Mouse (Mus musculus): ENCODE results near the gene Vav3. TPM values are rescaled to one million over a fixed set of nuclear protein-coding genes. Genes with fewer than 3 reads are reported as not detected.

Gene Vav3
- polyA plus RNA-seq, 1 experiment from 2014 or later: 18.4 TPM

GRCm38 (mm10) chr3:109671716-109672115, 331.3 kb downstream of the Vav3 start:
- Histone ChIP-seq H3K4me2 (no peak overlapping the region), H3K27ac (ENCODE audit: low read depth, low read length) (no peak overlapping the region), H3K4me1 (ENCODE audit: control insufficient read depth, insufficient read depth, low read length) (no peaks in the 10 kb centered on the region), H3K9me3 (ENCODE audit: control insufficient read depth, low read length) (no peaks in the 10 kb centered on the region), H3K4me3 (ENCODE audit: low read depth, low read length) (no peak overlapping the region), H3K27me3 (ENCODE audit: control insufficient read depth, insufficient read depth, low read length) (no peaks in the 10 kb centered on the region), H3K9ac (ENCODE audit: low read length) (no peak overlapping the region), H3K36me3 (ENCODE audit: control insufficient read depth, insufficient read depth, low read length) (no peaks in the 10 kb centered on the region)
- no peak for DNase-seq (ENCODE audit: low spot score, missing footprints)
- ATAC-seq (ENCODE audit: low FRiP score): no peak
- WGBS: 98% methylated on average over 4 of the region's 4 CpGs

- DNase-seq (ENCODE audit: low spot score, missing footprints) (no peak), ATAC-seq (ENCODE audit: low FRiP score) (no peak)
- Histone ChIP-seq H3K4me2 (no peak overlapping the region), H3K4me3 (ENCODE audit: low read depth, low read length) (no peak overlapping the region), H3K4me1 (ENCODE audit: control insufficient read depth, insufficient read depth, low read length) (no peaks in the 10 kb centered on the region), H3K36me3 (ENCODE audit: control insufficient read depth, insufficient read depth, low read length) (no peaks in the 10 kb centered on the region), H3K27ac (ENCODE audit: low read depth, low read length) (no peak overlapping the region), H3K27me3 (ENCODE audit: control insufficient read depth, insufficient read depth, low read length) (no peaks in the 10 kb centered on the region), H3K9ac (ENCODE audit: low read length) (no peak overlapping the region), H3K9me3 (ENCODE audit: control insufficient read depth, low read length) (no peaks in the 10 kb centered on the region)
- 98% methylated on average over 1 of the region's 1 CpGs for WGBS
These were observed 332.5 kb downstream of the Vav3 start for GRCm38 (mm10) chr3:109672925-109673324.

GRCm38 (mm10) chr3:109680281-109680680, 339.8 kb downstream of the Vav3 start:
- Histone ChIP-seq H3K27me3 (ENCODE audit: control insufficient read depth, insufficient read depth, low read length) (no peaks in the 10 kb centered on the region), H3K4me2 (no peak overlapping the region), H3K9ac (ENCODE audit: low read length) (no peak overlapping the region), H3K9me3 (ENCODE audit: control insufficient read depth, low read length) (no peaks in the 10 kb centered on the region), H3K36me3 (ENCODE audit: control insufficient read depth, insufficient read depth, low read length) (no peaks in the 10 kb centered on the region), H3K27ac (ENCODE audit: low read depth, low read length) (no peak overlapping the region), H3K4me1 (ENCODE audit: control insufficient read depth, insufficient read depth, low read length) (no peaks in the 10 kb centered on the region), H3K4me3 (ENCODE audit: low read depth, low read length) (no peak overlapping the region)
- WGBS: 82% methylated on average over 2 of the region's 2 CpGs
- DNase-seq (ENCODE audit: low spot score, missing footprints): no peak
- ATAC-seq (ENCODE audit: low FRiP score): no peak

GRCm38 (mm10) chr3:109681863-109682262, 341.4 kb downstream of the Vav3 start:
- no peaks in the 10 kb centered on the region for H3K36me3 ChIP-seq (ENCODE audit: control insufficient read depth, insufficient read depth, low read length)
- ATAC-seq (ENCODE audit: low FRiP score): no peak
- H3K9me3 ChIP-seq (ENCODE audit: control insufficient read depth, low read length): no peaks in the 10 kb centered on the region
- no peak overlapping the region for H3K4me3 ChIP-seq (ENCODE audit: low read depth, low read length)
- H3K4me1 ChIP-seq (ENCODE audit: control insufficient read depth, insufficient read depth, low read length): no peaks in the 10 kb centered on the region
- WGBS: 87% methylated on average over 5 of the region's 5 CpGs
- no peak overlapping the region for H3K27ac ChIP-seq (ENCODE audit: low read depth, low read length)
- H3K9ac ChIP-seq (ENCODE audit: low read length): no peak overlapping the region
- no peak overlapping the region for H3K4me2 ChIP-seq
- DNase-seq (ENCODE audit: low spot score, missing footprints): no peak
- no peaks in the 10 kb centered on the region for H3K27me3 ChIP-seq (ENCODE audit: control insufficient read depth, insufficient read depth, low read length)

- 86% methylated on average over 5 of the region's 5 CpGs for WGBS
- ATAC-seq (ENCODE audit: low FRiP score): no peak
- H3K4me2 ChIP-seq: no peak overlapping the region
These were observed 343.3 kb downstream of the Vav3 start for GRCm38 (mm10) chr3:109683608-109684295.

GRCm38 (mm10) chr3:109690566-109690965, 350.1 kb downstream of the Vav3 start:
- DNase-seq (ENCODE audit: low spot score, missing footprints): no peak
- no peaks in the 10 kb centered on the region for H3K9me3 ChIP-seq (ENCODE audit: control insufficient read depth, low read length)
- H3K27ac ChIP-seq (ENCODE audit: low read depth, low read length): no peak overlapping the region
- no peak overlapping the region for H3K4me2 ChIP-seq
- no peaks in the 10 kb centered on the region for H3K36me3 ChIP-seq (ENCODE audit: control insufficient read depth, insufficient read depth, low read length)
- ATAC-seq (ENCODE audit: low FRiP score): no peak
- no peak overlapping the region for H3K9ac ChIP-seq (ENCODE audit: low read length)
- no peak overlapping the region for H3K4me3 ChIP-seq (ENCODE audit: low read depth, low read length)
- 67% methylated on average over 2 of the region's 2 CpGs for WGBS
- H3K27me3 ChIP-seq (ENCODE audit: control insufficient read depth, insufficient read depth, low read length): no peaks in the 10 kb centered on the region
- no peaks in the 10 kb centered on the region for H3K4me1 ChIP-seq (ENCODE audit: control insufficient read depth, insufficient read depth, low read length)

More at GRCm38 (mm10) chr3:109683608-109684295, 343.3 kb downstream of the Vav3 start:
- Histone ChIP-seq H3K4me1 (ENCODE audit: control insufficient read depth, insufficient read depth, low read length) (no peaks in the 10 kb centered on the region), H3K27me3 (ENCODE audit: control insufficient read depth, insufficient read depth, low read length) (no peaks in the 10 kb centered on the region), H3K27ac (ENCODE audit: low read depth, low read length) (no peak overlapping the region), H3K9ac (ENCODE audit: low read length) (no peak overlapping the region), H3K4me3 (ENCODE audit: low read depth, low read length) (no peak overlapping the region), H3K36me3 (ENCODE audit: control insufficient read depth, insufficient read depth, low read length) (no peaks in the 10 kb centered on the region), H3K9me3 (ENCODE audit: control insufficient read depth, low read length) (no peaks in the 10 kb centered on the region)
- no peak for DNase-seq (ENCODE audit: low spot score, missing footprints)

- no peak overlapping the region for H3K4me2 ChIP-seq
These were observed 352.2 kb downstream of the Vav3 start for GRCm38 (mm10) chr3:109692613-109693012.

GRCm38 (mm10) chr3:109701301-109701700, 360.8 kb downstream of the Vav3 start:
- H3K9me3 ChIP-seq (ENCODE audit: control insufficient read depth, low read length): no peaks in the 10 kb centered on the region
- ATAC-seq (ENCODE audit: low FRiP score) (no peak), DNase-seq (ENCODE audit: low spot score, missing footprints) (no peak)
- WGBS: 78% methylated on average over 1 of the region's 1 CpGs
- no peaks in the 10 kb centered on the region for H3K27me3 ChIP-seq (ENCODE audit: control insufficient read depth, insufficient read depth, low read length)
- no peaks in the 10 kb centered on the region for H3K4me1 ChIP-seq (ENCODE audit: control insufficient read depth, insufficient read depth, low read length)
- H3K9ac ChIP-seq (ENCODE audit: low read length): no peak overlapping the region
- H3K4me3 ChIP-seq (ENCODE audit: low read depth, low read length): no peak overlapping the region
- no peaks in the 10 kb centered on the region for H3K36me3 ChIP-seq (ENCODE audit: control insufficient read depth, insufficient read depth, low read length)
- no peak overlapping the region for H3K4me2 ChIP-seq
- no peak overlapping the region for H3K27ac ChIP-seq (ENCODE audit: low read depth, low read length)

More at GRCm38 (mm10) chr3:109692613-109693012, 352.2 kb downstream of the Vav3 start:
- DNase-seq (ENCODE audit: low spot score, missing footprints) (no peak), ATAC-seq (ENCODE audit: low FRiP score) (no peak)
- WGBS: 76% methylated on average over 3 of the region's 3 CpGs
- no peak overlapping the region for H3K27ac ChIP-seq (ENCODE audit: low read depth, low read length)
- no peaks in the 10 kb centered on the region for H3K27me3 ChIP-seq (ENCODE audit: control insufficient read depth, insufficient read depth, low read length)
- H3K4me3 ChIP-seq (ENCODE audit: low read depth, low read length): no peak overlapping the region
- H3K4me1 ChIP-seq (ENCODE audit: control insufficient read depth, insufficient read depth, low read length): no peaks in the 10 kb centered on the region
- no peak overlapping the region for H3K9ac ChIP-seq (ENCODE audit: low read length)
- no peaks in the 10 kb centered on the region for H3K36me3 ChIP-seq (ENCODE audit: control insufficient read depth, insufficient read depth, low read length)
- H3K9me3 ChIP-seq (ENCODE audit: control insufficient read depth, low read length): no peaks in the 10 kb centered on the region

GRCm38 (mm10) chr3:109707786-109708460, 367.5 kb downstream of the Vav3 start:
- H3K4me2 ChIP-seq: no peak overlapping the region
- 85% methylated on average over 2 of the region's 2 CpGs for WGBS
- ATAC-seq (ENCODE audit: low FRiP score) (no peak), DNase-seq (ENCODE audit: low spot score, missing footprints) (no peak)
- no peaks in the 10 kb centered on the region for H3K9me3 ChIP-seq (ENCODE audit: control insufficient read depth, low read length)
- no peaks in the 10 kb centered on the region for H3K27me3 ChIP-seq (ENCODE audit: control insufficient read depth, insufficient read depth, low read length)
- no peak overlapping the region for H3K9ac ChIP-seq (ENCODE audit: low read length)
- H3K27ac ChIP-seq (ENCODE audit: low read depth, low read length): no peak overlapping the region
- H3K36me3 ChIP-seq (ENCODE audit: control insufficient read depth, insufficient read depth, low read length): no peaks in the 10 kb centered on the region
- no peaks in the 10 kb centered on the region for H3K4me1 ChIP-seq (ENCODE audit: control insufficient read depth, insufficient read depth, low read length)
- no peak overlapping the region for H3K4me3 ChIP-seq (ENCODE audit: low read depth, low read length)
